Mouse (Mus musculus): ENCODE measurements around the gene Wiz. TPM values are rescaled to one million over a fixed set of nuclear protein-coding genes. Genes with fewer than 3 reads are reported as not detected.

The Wiz gene
- polyA plus RNA-seq, 1 experiment from 2014 or later = 26.6 TPM

GRCm38 (mm10) chr17:32368991-32369578, 20.2 kb downstream of the Wiz start:
- H3K9me3 ChIP-seq (replicated peaks) = no peaks in the 10 kb centered on the region
- peak overlapping the region; percentile 50 for H3K4me2 ChIP-seq
- H3K27me3 ChIP-seq = no peaks in the 10 kb centered on the region
- H3K27ac ChIP-seq = no peak overlapping the region
- ATAC-seq = no peak
- peaks cover 9% of the 10 kb centered on the region; the same call in 1 of the 2 replicates for H3K36me3 ChIP-seq (ENCODE audit: poor library complexity, severe bottlenecking)
- WGBS = 10% methylated on average over 14 of the region's 17 CpGs
- no peak overlapping the region for H3K9ac ChIP-seq
- H3K4me3 ChIP-seq = peak overlapping the region; percentile 29
- H3K4me1 ChIP-seq = peaks cover 9% of the 10 kb centered on the region; the same call in 1 of the 2 replicates

GRCm38 (mm10) chr17:32367706-32368105, 21.5 kb downstream of the Wiz start:
- Histone ChIP-seq H3K9me3 (replicated peaks) (no peaks in the 10 kb centered on the region), H3K27me3 (no peaks in the 10 kb centered on the region), H3K9ac (no peak overlapping the region), H3K4me1 (peaks cover 16% of the 10 kb centered on the region), H3K4me2 (no peak overlapping the region), H3K27ac (no peak overlapping the region), H3K4me3 (no peak overlapping the region), H3K36me3 (ENCODE audit: poor library complexity, severe bottlenecking) (peaks cover 9% of the 10 kb centered on the region; the same call in 1 of the 2 replicates)
- ATAC-seq = no peak
- 90% methylated on average over 11 of the region's 11 CpGs for WGBS

- H3K4me1 ChIP-seq = peaks cover 31% of the 10 kb centered on the region
- H3K27me3 ChIP-seq = no peaks in the 10 kb centered on the region
- no peak overlapping the region for H3K9ac ChIP-seq
- WGBS = 83% methylated on average over 1 of the region's 1 CpGs
- no peaks in the 10 kb centered on the region for H3K9me3 ChIP-seq (replicated peaks)
- no peak overlapping the region for H3K4me2 ChIP-seq
- no peak overlapping the region for H3K4me3 ChIP-seq
- ATAC-seq = no peak
- peaks cover 29% of the 10 kb centered on the region for H3K36me3 ChIP-seq (ENCODE audit: poor library complexity, severe bottlenecking)
- no peak overlapping the region for H3K27ac ChIP-seq
Measured at GRCm38 (mm10) chr17:32365296-32365695, 23.9 kb downstream of the Wiz start.

GRCm38 (mm10) chr17:32364850-32365249, 24.4 kb downstream of the Wiz start:
- peak overlapping the region; percentile 65; the same call in 1 of the 2 replicates for H3K27ac ChIP-seq
- H3K9me3 ChIP-seq (replicated peaks) = no peaks in the 10 kb centered on the region
- peak overlapping the region; percentile 98 for H3K9ac ChIP-seq
- H3K4me3 ChIP-seq = peak overlapping the region; percentile 92
- WGBS = 63% methylated on average over 5 of the region's 5 CpGs
- H3K4me1 ChIP-seq = peaks cover 31% of the 10 kb centered on the region
- peaks cover 33% of the 10 kb centered on the region for H3K36me3 ChIP-seq (ENCODE audit: poor library complexity, severe bottlenecking)
- ATAC-seq = peak; percentile 28; the same call in 1 of the 2 replicates
- peak overlapping the region; percentile 83 for H3K4me2 ChIP-seq
- no peaks in the 10 kb centered on the region for H3K27me3 ChIP-seq

GRCm38 (mm10) chr17:32364331-32364730, 24.9 kb downstream of the Wiz start:
- peak overlapping the region; percentile 92 for H3K4me3 ChIP-seq
- H3K4me1 ChIP-seq = peaks cover 31% of the 10 kb centered on the region
- H3K9ac ChIP-seq = peak overlapping the region; percentile 98
- peak overlapping the region; percentile 65 for H3K27ac ChIP-seq
- H3K27me3 ChIP-seq = no peaks in the 10 kb centered on the region
- H3K9me3 ChIP-seq (replicated peaks) = no peaks in the 10 kb centered on the region
- peak overlapping the region; percentile 83 for H3K4me2 ChIP-seq
- H3K36me3 ChIP-seq (ENCODE audit: poor library complexity, severe bottlenecking) = peaks cover 38% of the 10 kb centered on the region
- peak; percentile 96 for ATAC-seq
- WGBS = under 1% methylated on average over 18 of the region's 47 CpGs

GRCm38 (mm10) chr17:32363821-32364301, 25.4 kb downstream of the Wiz start:
- Histone ChIP-seq H3K27me3 (no peaks in the 10 kb centered on the region), H3K4me1 (peaks cover 31% of the 10 kb centered on the region), H3K36me3 (ENCODE audit: poor library complexity, severe bottlenecking) (peaks cover 43% of the 10 kb centered on the region), H3K9ac (peak overlapping the region; percentile 98), H3K9me3 (replicated peaks) (no peaks in the 10 kb centered on the region), H3K27ac (peak overlapping the region; percentile 57), H3K4me2 (peak overlapping the region; percentile 83), H3K4me3 (peak overlapping the region; percentile 92)
- under 1% methylated on average over 11 of the region's 50 CpGs for WGBS
- ATAC-seq = peak; percentile 62

- peak overlapping the region; percentile 98 for H3K9ac ChIP-seq
- no peaks in the 10 kb centered on the region for H3K27me3 ChIP-seq
- no peak for ATAC-seq
- no peak overlapping the region for H3K27ac ChIP-seq
- H3K9me3 ChIP-seq (replicated peaks) = no peaks in the 10 kb centered on the region
- peak overlapping the region; percentile 92 for H3K4me3 ChIP-seq
- peak overlapping the region; percentile 83 for H3K4me2 ChIP-seq
- peaks cover 31% of the 10 kb centered on the region for H3K4me1 ChIP-seq
- peaks cover 53% of the 10 kb centered on the region for H3K36me3 ChIP-seq (ENCODE audit: poor library complexity, severe bottlenecking)
- WGBS = 85% methylated on average over 4 of the region's 4 CpGs
Measured at GRCm38 (mm10) chr17:32362686-32363085, 26.6 kb downstream of the Wiz start.

- no peak overlapping the region for H3K27ac ChIP-seq
- H3K36me3 ChIP-seq (ENCODE audit: poor library complexity, severe bottlenecking) = peaks cover 74% of the 10 kb centered on the region
- ATAC-seq = no peak
- no peaks in the 10 kb centered on the region for H3K9me3 ChIP-seq (replicated peaks)
- H3K4me1 ChIP-seq = peaks cover 28% of the 10 kb centered on the region
- H3K4me3 ChIP-seq = no peak overlapping the region
- no peak overlapping the region for H3K4me2 ChIP-seq
- WGBS = 90% methylated on average over 17 of the region's 18 CpGs
- H3K9ac ChIP-seq = no peak overlapping the region
- H3K27me3 ChIP-seq = no peaks in the 10 kb centered on the region
Measured at GRCm38 (mm10) chr17:32359928-32360327, 29.3 kb downstream of the Wiz start.

- H3K9me3 ChIP-seq (replicated peaks) = no peaks in the 10 kb centered on the region
- H3K4me1 ChIP-seq = peaks cover 26% of the 10 kb centered on the region
- H3K9ac ChIP-seq = no peak overlapping the region
- ATAC-seq = no peak
- no peak overlapping the region for H3K4me2 ChIP-seq
- WGBS = 94% methylated on average over 6 of the region's 6 CpGs
- H3K27me3 ChIP-seq = no peaks in the 10 kb centered on the region
- no peak overlapping the region for H3K27ac ChIP-seq
- H3K36me3 ChIP-seq (ENCODE audit: poor library complexity, severe bottlenecking) = peaks cover 84% of the 10 kb centered on the region
- no peak overlapping the region for H3K4me3 ChIP-seq
Measured at GRCm38 (mm10) chr17:32358943-32359340, 30.3 kb downstream of the Wiz start.

GRCm38 (mm10) chr17:32358192-32358942, 30.9 kb downstream of the Wiz start:
- Histone ChIP-seq H3K27me3 (no peaks in the 10 kb centered on the region), H3K9me3 (replicated peaks) (no peaks in the 10 kb centered on the region), H3K4me2 (no peak overlapping the region), H3K27ac (no peak overlapping the region), H3K4me3 (no peak overlapping the region), H3K36me3 (ENCODE audit: poor library complexity, severe bottlenecking) (peaks cover 89% of the 10 kb centered on the region), H3K4me1 (peaks cover 30% of the 10 kb centered on the region), H3K9ac (no peak overlapping the region)
- WGBS = 95% methylated on average over 7 of the region's 7 CpGs
- ATAC-seq = no peak

- no peak overlapping the region for H3K27ac ChIP-seq
- peaks cover 87% of the 10 kb centered on the region for H3K36me3 ChIP-seq (ENCODE audit: poor library complexity, severe bottlenecking)
- ATAC-seq = no peak
- H3K4me3 ChIP-seq = no peak overlapping the region
- H3K4me2 ChIP-seq = no peak overlapping the region
- no peaks in the 10 kb centered on the region for H3K27me3 ChIP-seq
- H3K9me3 ChIP-seq (replicated peaks) = no peaks in the 10 kb centered on the region
- no peak overlapping the region for H3K9ac ChIP-seq
- 88% methylated on average over 24 of the region's 24 CpGs for WGBS
- H3K4me1 ChIP-seq = peaks cover 17% of the 10 kb centered on the region; the same call in 1 of the 2 replicates
Measured at GRCm38 (mm10) chr17:32356766-32357760, 32.2 kb downstream of the Wiz start.

All from forebrain, embryonic 13.5 days (tissue).